Mouse (Mus musculus) CH12.LX (cell line): ENCODE results near the gene Ppp1r14b. TPM values are rescaled to one million over a fixed set of nuclear protein-coding genes. Genes with fewer than 3 reads are reported as not detected.
A peak's percentile ranks its signal among the peaks of the same experiment; 100 is the strongest.

Experiments used
- DNase-seq: peaks from one replicate; pipeline ENCODE4 v3.0.0-alpha.2; 2013; ENCODE audit errors: extremely low read depth
- H3K27ac ChIP-seq: 2 replicates; pipeline ENCODE4 v1.5.1; 2012; ENCODE audit warnings: low read depth, mild to moderate bottlenecking, control low read depth, moderate library complexity; ENCODE audit not compliant: insufficient read depth
- H3K27me3 ChIP-seq: replicated peaks from 2 replicates; pipeline ENCODE3; 2012; ENCODE audit warnings: inconsistent platforms
- H3K36me3 ChIP-seq, 2 experiments: replicated peaks in 1 of 2; 2 replicates each; pipeline versions ENCODE3 to v1.6.1; 2012; ENCODE audit warnings: inconsistent platforms in 1 of 2, low read length in 1 of 2, mild to moderate bottlenecking in 1 of 2, mixed read lengths in 1 of 2, moderate library complexity in 1 of 2; ENCODE audit not compliant: control insufficient read depth in 1 of 2, insufficient read depth in 1 of 2
- H3K4me1 ChIP-seq, 2 experiments: 2 replicates each; pipeline ENCODE4 v1.6.1; 2012; ENCODE audit warnings: inconsistent platforms in 1 of 2, moderate library complexity in 1 of 2; ENCODE audit not compliant: insufficient read depth in 2 of 2, control insufficient read depth in 1 of 2
- H3K4me2 ChIP-seq: 2 replicates; pipeline ENCODE4 v1.6.1; 2012; ENCODE audit warnings: low read depth, mild to moderate bottlenecking, control low read depth; ENCODE audit not compliant: poor library complexity, insufficient read depth, severe bottlenecking
- H3K4me3 ChIP-seq, 3 experiments: fragments of 150-350 bp in 1 of 3; sonication (generic) in 1 of 3; replicated peaks in 1 of 3; 2 replicates each; pipeline versions ENCODE3 to v1.5.1; 2011 to 2012; ENCODE audit warnings: low read depth in 2 of 3, low read length in 2 of 3, mild to moderate bottlenecking in 2 of 3, moderate library complexity in 2 of 3, control low read depth in 1 of 3, improper control_type of control experiment in 1 of 3, inconsistent platforms in 1 of 3, mixed read lengths in 1 of 3; ENCODE audit not compliant: poor library complexity in 1 of 3
- H3K79me2 ChIP-seq: replicated peaks from 2 replicates; pipeline ENCODE4 v1.6.1; 2012; ENCODE audit warnings: mild to moderate bottlenecking, moderate library complexity; ENCODE audit not compliant: control insufficient read depth, poor library complexity, insufficient read depth, severe bottlenecking; ENCODE audit errors: extremely low read depth
- H3K9ac ChIP-seq: 2 replicates; pipeline ENCODE4 v1.6.1; 2012; ENCODE audit warnings: low read depth, mild to moderate bottlenecking, control low read depth, moderate library complexity; ENCODE audit not compliant: insufficient read depth
- H3K9me3 ChIP-seq: replicated peaks from 2 replicates; pipeline ENCODE3; 2012; ENCODE audit warnings: low read length, inconsistent platforms, mixed read lengths
- BHLHE40 ChIP-seq: IDR thresholded peaks from 2 replicates; pipeline ENCODE4 v1.6.1; 2011; ENCODE audit warnings: mild to moderate bottlenecking, low read depth, low read length, improper control_type of control experiment
- CHD1 ChIP-seq: IDR thresholded peaks from 2 replicates; pipeline ENCODE4 v1.6.1; 2012; ENCODE audit warnings: low read depth, low read length, improper control_type of control experiment, inconsistent platforms
- CHD2 ChIP-seq: IDR thresholded peaks from 2 replicates; pipeline ENCODE4 v1.6.1; 2011; ENCODE audit warnings: low read length, improper control_type of control experiment
- CTCF ChIP-seq, 2 experiments: IDR thresholded peaks in 1 of 2; conservative IDR thresholded peaks in 1 of 2; 2 replicates each; pipeline ENCODE4 v1.5.1; 2011 to 2012; ENCODE audit warnings: low read depth in 2 of 2, low read length in 2 of 2, improper control_type of control experiment in 1 of 2, inconsistent platforms in 1 of 2, mild to moderate bottlenecking in 1 of 2, moderate library complexity in 1 of 2
- E2F4 ChIP-seq: IDR thresholded peaks from 2 replicates; pipeline ENCODE4 v1.6.1; 2011; ENCODE audit warnings: low read depth, low read length, improper control_type of control experiment; ENCODE audit not compliant: insufficient replicate concordance
- ELF1 ChIP-seq: IDR thresholded peaks from 2 replicates; pipeline ENCODE4 v1.6.1; 2014; ENCODE audit warnings: low read depth, mild to moderate bottlenecking, inconsistent platforms, low read length, improper control_type of control experiment
- EP300 ChIP-seq: IDR thresholded peaks from 2 replicates; pipeline ENCODE4 v1.6.1; 2011; ENCODE audit warnings: low read length, improper control_type of control experiment
- ETS1 ChIP-seq: conservative IDR thresholded peaks from 2 replicates; pipeline ENCODE4 v1.6.1; 2012; ENCODE audit warnings: low read depth, mild to moderate bottlenecking, inconsistent platforms, low read length, improper control_type of control experiment, moderate library complexity
- HCFC1 ChIP-seq: IDR thresholded peaks from 2 replicates; pipeline ENCODE4 v1.6.1; 2012; ENCODE audit warnings: low read depth, mild to moderate bottlenecking, inconsistent platforms, low read length, improper control_type of control experiment
- IRF4 ChIP-seq: IDR thresholded peaks from 2 replicates; pipeline ENCODE4 v1.6.1; 2014; ENCODE audit warnings: low read depth, mild to moderate bottlenecking, inconsistent platforms, low read length, improper control_type of control experiment
- JUN ChIP-seq: IDR thresholded peaks from 2 replicates; pipeline ENCODE4 v1.6.1; 2011; ENCODE audit warnings: low read depth, mild to moderate bottlenecking, low read length, improper control_type of control experiment, moderate library complexity; ENCODE audit not compliant: insufficient read depth
- KAT2A ChIP-seq: IDR thresholded peaks from 2 replicates; pipeline ENCODE4 v1.6.1; 2012; ENCODE audit warnings: low read length, improper control_type of control experiment, inconsistent platforms; ENCODE audit not compliant: insufficient replicate concordance
- MAFK ChIP-seq: IDR thresholded peaks from 2 replicates; pipeline ENCODE4 v1.6.1; 2011; ENCODE audit warnings: low read length, improper control_type of control experiment; ENCODE audit not compliant: insufficient replicate concordance
- MAX ChIP-seq: IDR thresholded peaks from 2 replicates; pipeline ENCODE4 v1.6.1; 2011; ENCODE audit warnings: low read length, improper control_type of control experiment
- MAZ ChIP-seq: IDR thresholded peaks from 2 replicates; pipeline ENCODE4 v1.6.1; 2012; ENCODE audit warnings: low read depth, mild to moderate bottlenecking, inconsistent platforms, low read length, improper control_type of control experiment, moderate library complexity
- MXI1 ChIP-seq: IDR thresholded peaks from 2 replicates; pipeline ENCODE4 v1.6.1; 2011; ENCODE audit warnings: mild to moderate bottlenecking, low read depth, low read length, improper control_type of control experiment
- NELFE ChIP-seq: IDR thresholded peaks from 2 replicates; pipeline ENCODE4 v1.6.1; 2011; ENCODE audit warnings: low read depth, low read length, improper control_type of control experiment
- NRF1 ChIP-seq: IDR thresholded peaks from 2 replicates; pipeline ENCODE4 v1.6.1; 2014; ENCODE audit warnings: low read depth, mild to moderate bottlenecking, inconsistent platforms, low read length, improper control_type of control experiment, moderate library complexity
- POLR2A ChIP-seq: IDR thresholded peaks from 2 replicates; pipeline ENCODE4 v1.6.1; 2011; ENCODE audit warnings: low read depth, mild to moderate bottlenecking, improper control_type of control experiment, low read length
- POLR2AphosphoS2 ChIP-seq: IDR thresholded peaks from 2 replicates; pipeline ENCODE4 v1.6.1; 2011; ENCODE audit warnings: low read depth, low read length, improper control_type of control experiment
- RAD21 ChIP-seq: IDR thresholded peaks from 2 replicates; pipeline ENCODE4 v1.6.1; 2011; ENCODE audit warnings: low read depth, mild to moderate bottlenecking, low read length, improper control_type of control experiment, moderate library complexity
- RCOR1 ChIP-seq: conservative IDR thresholded peaks from 2 replicates; pipeline ENCODE4 v1.6.1; 2012; ENCODE audit warnings: low read depth, mild to moderate bottlenecking, inconsistent platforms, low read length, improper control_type of control experiment
- SIN3A ChIP-seq: IDR thresholded peaks from 2 replicates; pipeline ENCODE4 v1.6.1; 2012; ENCODE audit warnings: low read length, improper control_type of control experiment, inconsistent platforms
- SMC3 ChIP-seq: IDR thresholded peaks from 2 replicates; pipeline ENCODE4 v1.6.1; 2011; ENCODE audit warnings: low read depth, low read length, improper control_type of control experiment
- TBP ChIP-seq: conservative IDR thresholded peaks from 2 replicates; pipeline ENCODE4 v1.6.1; 2011; ENCODE audit warnings: low read depth, low read length, improper control_type of control experiment
- TCF12 ChIP-seq: IDR thresholded peaks from 2 replicates; pipeline ENCODE4 v1.6.1; 2014; ENCODE audit warnings: low read depth, mild to moderate bottlenecking, inconsistent platforms, low read length, improper control_type of control experiment
- UBTF ChIP-seq: IDR thresholded peaks from 2 replicates; pipeline ENCODE4 v1.6.1; 2012; ENCODE audit warnings: low read depth, mild to moderate bottlenecking, inconsistent platforms, low read length, improper control_type of control experiment, moderate library complexity
- USF2 ChIP-seq: conservative IDR thresholded peaks from 2 replicates; pipeline ENCODE4 v1.6.1; 2011; ENCODE audit warnings: low read depth, low read length, improper control_type of control experiment
- ZC3H11A ChIP-seq: IDR thresholded peaks from 2 replicates; pipeline ENCODE4 v1.6.1; 2012; ENCODE audit warnings: low read depth, mild to moderate bottlenecking, inconsistent platforms, low read length, improper control_type of control experiment
- ZKSCAN1 ChIP-seq: IDR thresholded peaks from 2 replicates; pipeline ENCODE4 v1.6.1; 2012; ENCODE audit warnings: low read depth, inconsistent platforms, low read length, improper control_type of control experiment, borderline replicate concordance
- ZMIZ1 ChIP-seq: IDR thresholded peaks from 2 replicates; pipeline ENCODE4 v1.6.1; 2012; ENCODE audit warnings: low read depth, mild to moderate bottlenecking, inconsistent platforms, low read length, improper control_type of control experiment
- ZNF384 ChIP-seq: IDR thresholded peaks from 2 replicates; pipeline ENCODE4 v1.6.1; 2012; ENCODE audit warnings: low read depth, low read length, improper control_type of control experiment, inconsistent platforms
- dilution Hi-C: fragments of 300-500 bp; cut with MboI; formaldehyde crosslinking; loops from 2 replicates; pipeline ENCODE4 v1.14.3; 2020; ENCODE audit warnings: low sequenced_read_pairs; ENCODE audit not compliant: extremely low pct_unique_long_range_greater_than_20kb, extremely low pct_ligation_motif_present
- in situ Hi-C: fragments of 300-500 bp; cut with MboI; formaldehyde crosslinking; loops from 3 replicates; pipeline ENCODE4 v1.14.3; 2019; ENCODE audit warnings: low sequenced_read_pairs, low pct_ligation_motif_present, low pct_unique_long_range_greater_than_20kb, mixed read lengths
- polyA plus RNA-seq: library from polyadenylated mRNA; unstranded; fragments of >175 nt; gene quantifications from 2 replicates; pipeline ENCODE4 v1.2.1, GENCODE M21; 2012; ENCODE audit warnings: low read depth; ENCODE audit not compliant: insufficient read length
- total RNA-seq, 2 experiments: library from RNA; depleted of rRNA; stranded (reverse); fragments of 300-350 nt in 1 of 2; fragments of >200 nt in 1 of 2; gene quantifications; 2 replicates each; pipeline ENCODE4 v1.2.3; 2012 to 2014

Ppp1r14b gene
- total and polyA plus RNA-seq, 3 experiments, result 167 to 256 (median 241) TPM

DNA sequence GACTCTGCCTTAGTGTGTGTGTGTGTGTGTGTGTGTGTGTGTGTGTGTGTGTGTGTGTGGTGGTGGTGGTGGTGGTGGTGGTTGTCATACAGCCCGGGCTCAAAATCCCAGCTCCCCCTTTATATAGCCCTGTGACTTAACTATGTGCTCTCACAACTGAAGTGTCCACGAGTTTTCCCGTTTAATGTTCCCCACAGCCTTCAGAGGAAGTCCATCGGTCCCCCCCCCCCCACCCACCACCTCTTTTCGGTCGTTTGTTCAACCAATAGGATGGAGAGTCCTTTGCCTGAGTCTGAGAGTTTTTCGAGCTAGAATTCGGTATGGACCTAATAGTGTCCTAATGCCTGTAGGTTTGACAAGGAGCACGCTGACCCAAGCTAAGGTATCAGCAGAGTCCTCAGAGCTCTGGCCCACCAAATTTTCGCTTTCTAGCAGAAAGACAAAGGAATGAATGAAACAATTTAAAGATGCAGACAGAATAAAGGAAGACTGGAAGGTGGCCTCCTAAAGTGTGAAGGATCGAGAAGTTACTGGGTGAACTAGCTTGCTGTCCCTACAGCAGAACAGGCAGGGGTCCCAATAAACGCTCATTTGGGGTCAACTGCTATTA lies 1.1 kb upstream of the Ppp1r14b start:
- dilution Hi-C loops, result no loop called here

DNA sequence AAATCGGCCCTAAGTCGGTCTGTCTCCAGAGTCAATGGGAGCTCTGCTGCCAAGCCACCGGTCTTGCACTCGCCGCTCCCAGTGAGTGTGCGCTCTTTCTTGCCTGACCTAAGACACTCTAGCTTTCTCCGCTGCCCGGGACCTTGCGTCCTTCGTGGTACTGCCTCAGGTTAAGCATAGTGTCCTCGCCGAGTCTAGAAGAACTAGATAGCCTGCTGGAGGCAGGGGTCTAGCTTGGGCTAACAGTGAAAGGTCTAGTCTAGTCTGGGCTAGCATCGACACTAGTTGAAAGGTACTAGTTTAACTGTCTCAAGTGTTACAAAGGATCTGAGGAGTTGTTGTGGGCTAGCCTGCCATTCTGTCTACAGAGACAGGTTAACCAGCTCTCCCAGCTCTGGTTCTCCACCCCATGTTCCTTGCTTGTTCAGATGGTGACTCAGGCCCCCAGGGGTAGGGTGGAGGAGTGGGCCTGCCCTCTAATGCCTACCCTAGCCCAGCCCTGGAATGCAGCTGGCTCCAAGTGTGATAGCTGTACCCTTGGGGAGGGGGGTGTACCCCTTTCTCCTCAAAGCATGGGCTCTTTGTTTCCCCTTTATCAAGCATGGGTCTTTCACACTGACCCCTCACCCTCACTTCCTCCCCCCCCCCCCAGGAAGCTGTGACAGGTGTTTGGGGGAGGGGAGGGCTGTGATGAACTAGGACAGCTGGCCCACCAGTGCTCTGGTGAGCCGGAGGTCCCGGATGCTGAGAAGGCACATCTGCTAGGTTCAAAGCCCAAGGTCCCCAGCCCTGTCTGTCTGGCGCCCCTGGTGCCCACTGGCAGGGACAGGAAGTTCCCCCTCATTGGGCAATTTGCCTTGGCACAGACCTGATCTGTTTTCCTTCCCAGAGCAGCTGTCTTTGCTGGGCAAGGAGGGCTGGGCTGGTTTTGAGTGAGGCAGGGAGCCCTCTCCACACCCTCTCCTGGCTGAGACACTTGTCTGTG lies 1.1 kb downstream of the Ppp1r14b start, which contains the start of gene Plcb3:
Plcb3 (minus strand) TSS at position 934 of the 985 bp plus-strand sequence.
- H3K27me3 ChIP-seq, result peaks cover 3% of the 10 kb centered on the region
- dilution Hi-C loops, result no loop called here
- H3K4me1 ChIP-seq, result peaks cover 11 to 50% of the 10 kb centered on the region in 2 experiments
- peak within 1 kb of the TSS; percentile 75 for H3K4me2 ChIP-seq
- H3K4me3 ChIP-seq, result peak within 1 kb of the TSS; percentile 77 to 87 (median 85)
- DNase-seq, result peak; percentile 66
- H3K9ac ChIP-seq, result peak within 1 kb of the TSS; percentile 60
- peak within 1 kb of the TSS; percentile 54 for H3K27ac ChIP-seq
- peaks cover 14 to 25% of the 10 kb centered on the region in 2 experiments for H3K36me3 ChIP-seq
- H3K9me3 ChIP-seq, result no peaks in the 10 kb centered on the region
- peaks cover 29% of the 10 kb centered on the region for H3K79me2 ChIP-seq
- in situ Hi-C loops, result no loop called here
- TF ChIP-seq ZNF384 (no peak), ZMIZ1 (no peak), ZC3H11A (no peak), UBTF (no peak; the same call in 1 of the 2 replicates), TCF12 (peak; percentile 77), CTCF (conservative IDR thresholded peaks at IDR 0.05 in 1 of 2, IDR thresholded peaks at IDR 0.05 in 1 of 2; ENCODE audit: low read depth in 2 of 2, low read length in 2 of 2) (peak in 1 of 2 experiments; percentile 39; a peak in 2 of 4 replicates), EP300 (0 out of 2 replicates have a peak, but pooled peaks have one; percentile 8), POLR2A (peak; percentile 20; the same call in 1 of the 2 replicates), MAFK (no peak), POLR2AphosphoS2 (no peak), SIN3A (peak; percentile 72), USF2 (no peak), NRF1 (0 out of 2 replicates have a peak, but pooled peaks have one; percentile 22), HCFC1 (peak; percentile 42; the same call in 1 of the 2 replicates), SMC3 (no peak), MXI1 (peak; percentile 13; the same call in 1 of the 2 replicates), MAZ (peak; percentile 83; the same call in 1 of the 2 replicates), CHD2 (peak; percentile 76; the same call in 1 of the 2 replicates), KAT2A (no peak), TBP (no peak), MAX (no peak; the same call in 1 of the 2 replicates), IRF4 (no peak), ETS1 (0 out of 2 replicates have a peak, but pooled peaks have one; percentile 9), ELF1 (peak; percentile 42)

More for the DNA sequence above, 1.1 kb upstream of the Ppp1r14b start:
- H3K27ac ChIP-seq, result no peak overlapping the region
- peak overlapping the region; percentile 73; the same call in 1 of the 2 replicates for H3K9ac ChIP-seq
- peaks cover 3% of the 10 kb centered on the region for H3K27me3 ChIP-seq
- peaks cover 19 to 61% of the 10 kb centered on the region in 2 experiments for H3K4me1 ChIP-seq
- TF ChIP-seq USF2, result no peak
- no peak for TF ChIP-seq BHLHE40
- no peak for TF ChIP-seq E2F4
- no peak for TF ChIP-seq RAD21
- TF ChIP-seq TCF12, result no peak
- TF ChIP-seq CHD1, result no peak
- TF ChIP-seq ZMIZ1, result no peak
- no peak for TF ChIP-seq NELFE
- TF ChIP-seq JUN, result no peak
- TF ChIP-seq RCOR1, result no peak
- no peak for TF ChIP-seq KAT2A
- no peak for TF ChIP-seq MAZ
- TF ChIP-seq POLR2A, result no peak
- no peak for TF ChIP-seq ZKSCAN1
- DNase-seq, result no peak
- in situ Hi-C loops, result no loop called here
- H3K9me3 ChIP-seq, result no peaks in the 10 kb centered on the region
- H3K36me3 ChIP-seq, result peaks cover 12 to 23% of the 10 kb centered on the region in 2 experiments
- peaks cover 27% of the 10 kb centered on the region for H3K79me2 ChIP-seq
- peak overlapping the region; percentile 74 for H3K4me2 ChIP-seq
- peak overlapping the region in 2 of 3 experiments; percentile 68 to 85 for H3K4me3 ChIP-seq
